Comparison of ENCODE assay signal across 13 mouse cellular contexts in genomic region chr12:99246984-99247746, GRCm38 (mm10).
DNase-seq lines count a peak whose midpoint lies in the region; ATAC-seq and TF ChIP-seq lines count a peak whose summit lies in the region.
"Had no signal": no experiment of that assay in that cellular context is flagged by ENCODE, and none has a peak within 500 bp of the region (broad histone marks: within the 10 kb centered on the region; RNA-seq: fewer than 3 reads in every experiment).

No protein-coding gene starts in this region.

- 72% methylated on average over 10 of the region's 10 CpGs for whole genome bisulfite sequencing in forebrain, embryonic 12.5 days
- 64% methylated on average over 10 of the region's 10 CpGs for WGBS in forebrain, embryonic 14.5 days
- 77% methylated on average over 10 of the region's 10 CpGs for WGBS in stomach, postnatal 0 days

- no peak for ATAC-seq in forebrain, embryonic 12.5 days (ENCODE audit: low FRiP score)
- ATAC-seq in forebrain, embryonic 14.5 days: no peak
- no peak for ATAC-seq in stomach, postnatal 0 days (ENCODE audit: low FRiP score, low TSS enrichment)

- H3K4me3 ChIP-seq in forebrain, embryonic 12.5 days (replicated peaks): no peak overlapping the region
- H3K4me3 ChIP-seq in forebrain, embryonic 14.5 days (ENCODE audit: low read depth, low read length): no peak overlapping the region
- no peak overlapping the region for H3K4me3 ChIP-seq in layer of hippocampus, adult 2 months
- no peak overlapping the region for H3K4me3 ChIP-seq in stomach, postnatal 0 days (ENCODE audit: low read depth, low read length)
- H3K4me3 ChIP-seq: liver, embryonic 15.5 days had no signal

- no peak overlapping the region for H3K27ac ChIP-seq in forebrain, embryonic 12.5 days
- H3K27ac ChIP-seq in forebrain, embryonic 14.5 days (ENCODE audit: low read depth, low read length): no peak overlapping the region
- H3K27ac ChIP-seq in layer of hippocampus, adult 2 months: peak overlapping the region; percentile 79
- no peak overlapping the region for H3K27ac ChIP-seq in stomach, postnatal 0 days (replicated peaks)
- H3K27ac ChIP-seq: kidney, postnatal 0 days; liver, embryonic 15.5 days had no signal

- TF ChIP-seq EP300 in stomach, postnatal 0 days (optimal IDR thresholded peaks at IDR 0.05): no peak

- H3K9me3 ChIP-seq in forebrain, embryonic 12.5 days: no peaks in the 10 kb centered on the region
- no peaks in the 10 kb centered on the region; the same call in 1 of the 2 replicates for H3K9me3 ChIP-seq in forebrain, embryonic 14.5 days (replicated peaks; ENCODE audit: control insufficient read depth, low read length)
- no peaks in the 10 kb centered on the region for H3K9me3 ChIP-seq in stomach, postnatal 0 days (ENCODE audit: control insufficient read depth, low read length)
- H3K9me3 ChIP-seq: liver, embryonic 15.5 days had no signal

- TF ChIP-seq CTCF in layer of hippocampus, adult 2 months (conservative IDR thresholded peaks at IDR 0.05): no peak
- no peak for TF ChIP-seq CTCF in stomach, postnatal 0 days (IDR thresholded peaks at IDR 0.05; ENCODE audit: low read depth)

- H3K4me2 ChIP-seq in forebrain, embryonic 12.5 days: no peak overlapping the region
- no peak overlapping the region for H3K4me2 ChIP-seq in forebrain, embryonic 14.5 days (ENCODE audit: low read length)
- no peak overlapping the region for H3K4me2 ChIP-seq in stomach, postnatal 0 days (replicated peaks; ENCODE audit: low read depth)
- H3K4me2 ChIP-seq: liver, embryonic 15.5 days had no signal

- peaks cover 24% of the 10 kb centered on the region for H3K4me1 ChIP-seq in forebrain, embryonic 12.5 days
- H3K4me1 ChIP-seq in forebrain, embryonic 14.5 days (ENCODE audit: control insufficient read depth, insufficient read depth, low read length): 0 out of 2 replicates have a peak, but pooled peaks cover 2% of the 10 kb centered on the region
- no peaks in the 10 kb centered on the region for H3K4me1 ChIP-seq in stomach, postnatal 0 days (replicated peaks; ENCODE audit: control insufficient read depth, insufficient read depth)

- H3K9ac ChIP-seq in forebrain, embryonic 12.5 days: 0 out of 2 replicates have a peak overlapping the region, but pooled peaks have one; percentile 12
- no peak overlapping the region for H3K9ac ChIP-seq in forebrain, embryonic 14.5 days (ENCODE audit: low read length)
- no peak overlapping the region for H3K9ac ChIP-seq in stomach, postnatal 0 days (ENCODE audit: low read length)
- H3K9ac ChIP-seq: liver, embryonic 15.5 days had no signal

- no peaks in the 10 kb centered on the region for H3K27me3 ChIP-seq in forebrain, embryonic 12.5 days
- H3K27me3 ChIP-seq in forebrain, embryonic 14.5 days (replicated peaks; ENCODE audit: control insufficient read depth, insufficient read depth, low read length): no peaks in the 10 kb centered on the region
- no peaks in the 10 kb centered on the region for H3K27me3 ChIP-seq in stomach, postnatal 0 days (ENCODE audit: control insufficient read depth, insufficient read depth, low read length)
- H3K27me3 ChIP-seq: liver, embryonic 15.5 days had no signal

- H3K36me3 ChIP-seq in forebrain, embryonic 12.5 days (replicated peaks): no peaks in the 10 kb centered on the region
- no peaks in the 10 kb centered on the region for H3K36me3 ChIP-seq in forebrain, embryonic 14.5 days (ENCODE audit: control insufficient read depth, insufficient read depth, low read length)
- no peaks in the 10 kb centered on the region for H3K36me3 ChIP-seq in stomach, postnatal 0 days (ENCODE audit: control insufficient read depth, insufficient read depth, low read length)
- H3K36me3 ChIP-seq: liver, embryonic 15.5 days had no signal

- no peak for DNase-seq in forebrain, embryonic 14.5 days (ENCODE audit: low spot score)
- DNase-seq in layer of hippocampus, adult 2 months (ENCODE audit: low spot score in 2 of 2): no peak
- no peak for DNase-seq in layer of hippocampus, adult 9-10 months (ENCODE audit: low spot score)
- DNase-seq in brain, adult 2 months (ENCODE audit: low read depth, low spot score): peak; percentile 81
- DNase-seq in cerebellum, postnatal 36 days: peak; percentile 40 to 50
- no peak for DNase-seq in stomach, postnatal 0 days (ENCODE audit: low spot score)
- no peak for DNase-seq in thymus, postnatal 36 days
- DNase-seq: heart, adult 11 months; right cerebral cortex, postnatal 14 days; thymus, postnatal 25 days had no signal

Comparison
In these comparisons a context has a peak if more than half of its experiments do, and no peak if none do; other contexts are left out.
1. DNase-seq: peak in brain, adult 2 months (single experiment) and cerebellum, postnatal 36 days (2 of 2); none in forebrain, embryonic 14.5 days (single experiment), layer of hippocampus, adult 2 months (0 of 2), layer of hippocampus, adult 9-10 months (single experiment), stomach, postnatal 0 days (single experiment) and thymus, postnatal 36 days (0 of 2).